Mouse (Mus musculus): ENCODE results near the gene Pcnx3.

GRCm38 (mm10) chr19:5651502-5652274 is 37.0 kb downstream of the Pcnx3 start:
- TF ChIP-seq CTCF (IDR thresholded peaks at IDR 0.05; ENCODE audit: low read depth, low read length) = no peak
- TF ChIP-seq POLR2A (IDR thresholded peaks at IDR 0.05; ENCODE audit: insufficient read depth, low read length) = no peak
